Mouse (Mus musculus): ENCODE measurements at regions not wholly inside any gene's neighbourhood (a gene's known extent, or its start where the extent isn't known, plus 50 kb on each side); places are given as distances from the start of the nearest gene placed in this dataset.
"Not testable (repeated sequence)": the region's sequence is repeated elsewhere in the genome, so short reads cannot be mapped to it uniquely, and the experiment has no call there.

- Histone ChIP-seq H3K9me3 (ENCODE audit: control insufficient read depth, low read length) (no peaks in the 10 kb centered on the region), H3K27me3 (ENCODE audit: control insufficient read depth, insufficient read depth, low read length) (no peaks in the 10 kb centered on the region), H3K4me3 (ENCODE audit: insufficient read depth in 1 of 2, low read depth in 2 of 2, low read length in 2 of 2) (no peak overlapping the region), H3K36me3 (replicated peaks; ENCODE audit: control insufficient read depth, insufficient read depth, low read depth) (no peaks in the 10 kb centered on the region), H3K4me2 (ENCODE audit: low read depth) (no peak overlapping the region), H3K4me1 (replicated peaks; ENCODE audit: control insufficient read depth in 2 of 2, insufficient read depth in 2 of 2, low read length in 1 of 2) (no peaks in the 10 kb centered on the region), H3K27ac (no peak overlapping the region), H3K9ac (replicated peaks) (no peak overlapping the region)
- 35% methylated on average over 5 of the region's 5 CpGs for WGBS (ENCODE audit: insufficient replicate concordance)
- no peak for TF ChIP-seq EP300 (IDR thresholded peaks at IDR 0.05; ENCODE audit: low read depth)
- no peak for TF ChIP-seq CTCF (IDR thresholded peaks at IDR 0.05; ENCODE audit: low read depth)
- no peak for ATAC-seq (ENCODE audit: insufficient read depth)
- no peak for DNase-seq (ENCODE audit: low read depth in 3 of 3, low spot score in 3 of 3)
Observed at GRCm38 (mm10) chr13:20031082-20031481, 59.3 kb upstream of the Elmo1 start.

- DNase-seq (ENCODE audit: low read depth in 3 of 3, low spot score in 3 of 3): no peak
- H3K27ac ChIP-seq: no peak overlapping the region
- H3K4me3 ChIP-seq (ENCODE audit: insufficient read depth in 1 of 2, low read depth in 2 of 2, low read length in 2 of 2): no peak overlapping the region
- WGBS (ENCODE audit: insufficient replicate concordance): 48% methylated on average over 6 of the region's 6 CpGs
- H3K9me3 ChIP-seq (ENCODE audit: control insufficient read depth, low read length): no peaks in the 10 kb centered on the region
- no peak overlapping the region for H3K4me2 ChIP-seq (ENCODE audit: low read depth)
- no peaks in the 10 kb centered on the region for H3K4me1 ChIP-seq (replicated peaks; ENCODE audit: control insufficient read depth in 2 of 2, insufficient read depth in 2 of 2, low read length in 1 of 2)
- H3K9ac ChIP-seq (replicated peaks): no peak overlapping the region
- ATAC-seq (ENCODE audit: insufficient read depth): no peak
- H3K36me3 ChIP-seq (replicated peaks; ENCODE audit: control insufficient read depth, insufficient read depth, low read depth): no peaks in the 10 kb centered on the region
- H3K27me3 ChIP-seq (ENCODE audit: control insufficient read depth, insufficient read depth, low read length): no peaks in the 10 kb centered on the region
- no peak for TF ChIP-seq EP300 (IDR thresholded peaks at IDR 0.05; ENCODE audit: low read depth)
Observed at GRCm38 (mm10) chr13:20026612-20027011, 63.8 kb upstream of the Elmo1 start.

DNA sequence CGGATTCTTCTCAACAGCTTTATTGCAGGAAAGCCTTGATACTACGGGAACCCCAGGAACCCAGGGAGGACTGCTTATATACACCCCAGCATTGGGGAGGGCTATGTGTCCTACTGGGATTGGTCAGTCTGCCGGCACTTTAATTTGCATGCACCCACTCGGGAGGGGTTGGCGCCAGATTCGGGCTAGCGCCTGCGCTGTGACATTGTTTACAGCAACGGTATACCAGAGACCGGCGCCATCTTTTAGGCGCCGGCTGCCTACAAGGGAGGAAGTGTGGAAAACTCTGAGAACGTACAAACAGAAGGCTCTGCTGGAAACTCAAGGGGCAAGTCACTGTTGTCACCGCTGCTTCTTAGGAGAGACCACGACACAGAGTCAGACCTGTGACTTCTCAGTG lies 73.9 kb upstream of the Elmo1 start:
- not testable (repeated sequence) for DNase-seq (ENCODE audit: low read depth in 3 of 3, low spot score in 3 of 3); H3K9ac ChIP-seq (replicated peaks); H3K4me3 ChIP-seq (ENCODE audit: insufficient read depth in 1 of 2, low read depth in 2 of 2, low read length in 2 of 2); H3K27me3 ChIP-seq (ENCODE audit: control insufficient read depth, insufficient read depth, low read length); H3K9me3 ChIP-seq (ENCODE audit: control insufficient read depth, low read length); ATAC-seq (ENCODE audit: insufficient read depth); H3K4me2 ChIP-seq (ENCODE audit: low read depth); H3K36me3 ChIP-seq (replicated peaks; ENCODE audit: control insufficient read depth, insufficient read depth, low read depth); H3K27ac ChIP-seq; H3K4me1 ChIP-seq (replicated peaks; ENCODE audit: control insufficient read depth in 2 of 2, insufficient read depth in 2 of 2, low read length in 1 of 2)
- 79% methylated on average over 16 of the region's 16 CpGs for WGBS (ENCODE audit: insufficient replicate concordance)

DNA sequence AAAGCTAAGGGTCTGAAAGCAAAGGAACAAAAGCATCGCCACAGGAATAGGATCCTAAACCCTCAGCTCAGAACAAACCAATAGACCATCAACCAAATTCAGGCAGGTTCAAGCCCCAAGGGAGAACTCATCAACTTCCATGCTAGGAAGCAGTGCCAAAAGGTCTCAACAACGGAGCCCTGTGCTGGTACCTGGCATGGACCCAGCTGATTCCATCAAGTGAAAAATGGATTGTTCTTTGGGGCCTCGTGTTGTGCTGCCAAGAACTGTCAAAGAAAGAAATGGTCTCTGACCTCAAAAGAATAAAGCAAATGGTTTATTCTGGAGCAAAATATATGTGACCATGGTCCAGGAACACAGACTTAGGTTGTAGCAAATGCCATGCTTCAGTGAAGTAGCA lies 77.8 kb upstream of the Elmo1 start:
- no peak for DNase-seq (ENCODE audit: low read depth in 3 of 3, low spot score in 3 of 3)
- H3K9me3 ChIP-seq (ENCODE audit: control insufficient read depth, low read length): no peaks in the 10 kb centered on the region
- WGBS (ENCODE audit: insufficient replicate concordance): 57% methylated on average over 3 of the region's 3 CpGs
- no peak overlapping the region for H3K4me3 ChIP-seq (ENCODE audit: insufficient read depth in 1 of 2, low read depth in 2 of 2, low read length in 2 of 2)
- H3K27ac ChIP-seq: no peak overlapping the region
- H3K4me2 ChIP-seq (ENCODE audit: low read depth): no peak overlapping the region
- no peaks in the 10 kb centered on the region for H3K4me1 ChIP-seq (replicated peaks; ENCODE audit: control insufficient read depth in 2 of 2, insufficient read depth in 2 of 2, low read length in 1 of 2)
- H3K27me3 ChIP-seq (ENCODE audit: control insufficient read depth, insufficient read depth, low read length): no peaks in the 10 kb centered on the region
- no peaks in the 10 kb centered on the region for H3K36me3 ChIP-seq (replicated peaks; ENCODE audit: control insufficient read depth, insufficient read depth, low read depth)
- TF ChIP-seq CTCF (IDR thresholded peaks at IDR 0.05; ENCODE audit: low read depth): no peak
- TF ChIP-seq EP300 (IDR thresholded peaks at IDR 0.05; ENCODE audit: low read depth): no peak
- no peak for ATAC-seq (ENCODE audit: insufficient read depth)
- H3K9ac ChIP-seq (replicated peaks): no peak overlapping the region

GRCm38 (mm10) chr13:20009164-20009563 lies 81.2 kb upstream of the Elmo1 start:
- Histone ChIP-seq H3K9ac (replicated peaks) (no peak overlapping the region), H3K4me1 (replicated peaks; ENCODE audit: control insufficient read depth in 2 of 2, insufficient read depth in 2 of 2, low read length in 1 of 2) (no peaks in the 10 kb centered on the region), H3K36me3 (replicated peaks; ENCODE audit: control insufficient read depth, insufficient read depth, low read depth) (no peaks in the 10 kb centered on the region), H3K27me3 (ENCODE audit: control insufficient read depth, insufficient read depth, low read length) (no peaks in the 10 kb centered on the region), H3K27ac (no peak overlapping the region), H3K4me3 (ENCODE audit: insufficient read depth in 1 of 2, low read depth in 2 of 2, low read length in 2 of 2) (no peak overlapping the region), H3K4me2 (ENCODE audit: low read depth) (no peak overlapping the region), H3K9me3 (ENCODE audit: control insufficient read depth, low read length) (no peaks in the 10 kb centered on the region)
- DNase-seq (ENCODE audit: low read depth in 3 of 3, low spot score in 3 of 3) (no peak), ATAC-seq (ENCODE audit: insufficient read depth) (no peak)
- TF ChIP-seq EP300 (IDR thresholded peaks at IDR 0.05; ENCODE audit: low read depth): no peak
- 28% methylated on average over 1 of the region's 1 CpGs for WGBS (ENCODE audit: insufficient replicate concordance)

DNA sequence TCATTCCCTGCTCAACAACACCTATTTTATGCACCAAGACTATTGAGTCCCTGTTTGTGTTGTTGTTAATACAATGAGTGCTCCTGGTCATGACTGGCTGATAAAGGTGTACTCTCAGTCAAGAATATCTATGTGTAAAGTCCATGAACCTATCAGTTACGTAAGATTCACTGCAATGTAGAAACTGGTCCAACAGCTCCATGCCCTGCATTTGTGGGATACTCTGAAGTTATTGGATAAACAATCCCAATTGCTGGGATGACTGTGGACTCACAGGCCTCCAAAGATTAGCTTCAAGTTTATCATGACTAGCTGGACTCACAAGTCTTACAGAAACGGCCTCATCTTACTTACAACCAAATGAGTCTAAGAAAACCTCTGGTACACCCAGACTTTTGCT lies 82.8 kb upstream of the Elmo1 start:
- WGBS (ENCODE audit: insufficient replicate concordance): 63% methylated on average over 2 of the region's 2 CpGs
- TF ChIP-seq CTCF (IDR thresholded peaks at IDR 0.05; ENCODE audit: low read depth): no peak
- TF ChIP-seq EP300 (IDR thresholded peaks at IDR 0.05; ENCODE audit: low read depth): no peak
- Histone ChIP-seq H3K9me3 (ENCODE audit: control insufficient read depth, low read length) (no peaks in the 10 kb centered on the region), H3K4me1 (replicated peaks; ENCODE audit: control insufficient read depth in 2 of 2, insufficient read depth in 2 of 2, low read length in 1 of 2) (no peaks in the 10 kb centered on the region), H3K9ac (replicated peaks) (no peak overlapping the region), H3K27me3 (ENCODE audit: control insufficient read depth, insufficient read depth, low read length) (no peaks in the 10 kb centered on the region), H3K4me3 (ENCODE audit: insufficient read depth in 1 of 2, low read depth in 2 of 2, low read length in 2 of 2) (no peak overlapping the region), H3K27ac (no peak overlapping the region), H3K36me3 (replicated peaks; ENCODE audit: control insufficient read depth, insufficient read depth, low read depth) (no peaks in the 10 kb centered on the region), H3K4me2 (ENCODE audit: low read depth) (no peak overlapping the region)
- DNase-seq (ENCODE audit: low read depth in 3 of 3, low spot score in 3 of 3) (no peak), ATAC-seq (ENCODE audit: insufficient read depth) (no peak)

Measured in liver, embryonic 14.5 days (tissue).